Mouse (Mus musculus) heart, embryonic 14.5 days (tissue): Measurements from ENCODE around the gene Hexim2. TPM values are rescaled to one million over a fixed set of nuclear protein-coding genes. Genes with fewer than 3 reads are reported as not detected.

Experiments used
- ATAC-seq: fragments of 200-750 bp; cut with Nextera tagmentation; 2 replicates; pipeline ENCODE4 v1.8.0; 2017; ENCODE audit warnings: low read depth, moderate TSS enrichment; ENCODE audit not compliant: insufficient number of reproducible peaks, insufficient read depth, low FRiP score
- H3K27ac ChIP-seq, 2 experiments: fragments of 200-500 bp in 1 of 2; fragments of 300-500 bp in 1 of 2; sonication (generic) in 1 of 2; replicated peaks in 1 of 2; 2 replicates each; pipeline ENCODE4 v1.5.1; 2012 to 2014; ENCODE audit warnings: low read depth in 2 of 2, low read length in 2 of 2, control low read depth in 1 of 2, mild to moderate bottlenecking in 1 of 2, mixed read lengths in 1 of 2; ENCODE audit not compliant: control insufficient read depth in 1 of 2, insufficient read depth in 1 of 2
- H3K27me3 ChIP-seq: fragments of 300-500 bp; sonication (generic); 2 replicates; pipeline ENCODE4 v1.6.1; 2014; ENCODE audit warnings: mild to moderate bottlenecking, low read length, control low read depth; ENCODE audit not compliant: control insufficient read depth, insufficient read depth
- H3K36me3 ChIP-seq: fragments of 300-500 bp; sonication (generic); 2 replicates; pipeline ENCODE4 v1.6.1; 2014; ENCODE audit warnings: mild to moderate bottlenecking, control low read depth, low read length, mixed read lengths; ENCODE audit not compliant: control insufficient read depth, insufficient read depth
- H3K4me1 ChIP-seq, 2 experiments: fragments of 200-500 bp in 1 of 2; fragments of 300-500 bp in 1 of 2; sonication (generic) in 1 of 2; 2 replicates each; pipeline ENCODE4 v1.6.1; 2012 to 2014; ENCODE audit warnings: low read length in 2 of 2, control low read depth in 1 of 2, mixed read lengths in 1 of 2; ENCODE audit not compliant: control insufficient read depth in 2 of 2, insufficient read depth in 2 of 2
- H3K4me2 ChIP-seq: fragments of 300-500 bp; sonication (generic); 2 replicates; pipeline ENCODE4 v1.6.1; 2014; ENCODE audit warnings: mild to moderate bottlenecking, low read length
- H3K4me3 ChIP-seq, 2 experiments: fragments of 200-500 bp in 1 of 2; fragments of 300-500 bp in 1 of 2; sonication (generic) in 1 of 2; 2 replicates each; pipeline ENCODE4 v1.5.1; 2012 to 2014; ENCODE audit warnings: low read length in 2 of 2, mild to moderate bottlenecking in 2 of 2, control low read depth in 1 of 2, low read depth in 1 of 2, moderate library complexity in 1 of 2; ENCODE audit not compliant: control insufficient read depth in 1 of 2, insufficient read depth in 1 of 2
- H3K9ac ChIP-seq: fragments of 300-500 bp; sonication (generic); 2 replicates; pipeline ENCODE4 v1.6.1; 2014; ENCODE audit warnings: mild to moderate bottlenecking, low read length
- H3K9me3 ChIP-seq: fragments of 300-500 bp; sonication (generic); 2 replicates; pipeline ENCODE4 v1.6.1; 2016; ENCODE audit warnings: low read length, control low read depth; ENCODE audit not compliant: control insufficient read depth
- WGBS: fragments of 180-500 bp; shearing (Covaris S2); extraction: QIAGEN DNeasy Blood & Tissue Kit; methylation state at CpG from one replicate; pipeline ENCODE4 v1.1.7; 2014; 5-methylcytosine and 5-hydroxymethylcytosine counted together
- polyA plus RNA-seq: library from polyadenylated mRNA; unstranded; fragments of >200 nt; fragmentation: Nextera tagmentation; extraction: Ambion mirVana; gene quantifications from 2 replicates; pipeline ENCODE4 v1.2.1, GENCODE M21; 2014

Hexim2 gene
- polyA plus RNA-seq, 1 experiment from 2014 or later, result 4.1 TPM

GRCm38 (mm10) chr11:103144309-103145285 is 12.4 kb downstream of the Hexim2 start:
- Histone ChIP-seq H3K36me3 (0 out of 2 replicates have a peak, but pooled peaks cover 5% of the 10 kb centered on the region), H3K27me3 (no peaks in the 10 kb centered on the region), H3K27ac (peak overlapping the region in 1 of 2 experiments; percentile 1; a peak in 1 of 4 replicates), H3K9me3 (no peaks in the 10 kb centered on the region), H3K4me3 (no peak overlapping the region), H3K4me1 (peaks cover 35 to 41% of the 10 kb centered on the region in 2 experiments), H3K4me2 (no peak overlapping the region), H3K9ac (no peak overlapping the region)
- WGBS, result 38% methylated on average over 12 of the region's 12 CpGs
- no peak for ATAC-seq

- no peak for ATAC-seq
- Histone ChIP-seq H3K4me2 (no peak overlapping the region), H3K27me3 (no peaks in the 10 kb centered on the region), H3K36me3 (no peaks in the 10 kb centered on the region), H3K9me3 (no peaks in the 10 kb centered on the region), H3K9ac (no peak overlapping the region), H3K4me1 (peaks cover 25 to 29% of the 10 kb centered on the region in 2 experiments), H3K4me3 (no peak overlapping the region), H3K27ac (no peak overlapping the region)
- 82% methylated on average over 4 of the region's 4 CpGs for WGBS
Measured at GRCm38 (mm10) chr11:103146386-103146785, 14.2 kb downstream of the Hexim2 start.

DNA sequence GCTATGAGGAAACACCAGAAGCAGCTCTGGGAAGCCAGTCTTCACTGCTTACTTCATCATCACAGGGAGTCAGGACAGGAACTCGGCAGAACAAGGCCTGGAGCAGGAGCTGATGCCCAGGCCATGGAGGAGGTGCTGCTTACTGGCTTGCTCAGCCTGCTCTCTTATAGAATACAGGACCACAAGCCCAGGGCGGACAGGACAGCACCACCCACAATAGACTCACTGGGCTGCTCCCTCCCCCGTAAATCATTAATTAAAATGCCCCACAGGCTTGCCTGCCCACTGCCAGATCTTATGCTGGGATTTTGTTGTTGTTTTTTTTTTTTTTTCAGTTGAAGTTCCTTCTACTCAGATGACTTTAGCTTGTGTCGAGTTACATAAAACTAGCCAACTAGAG is 15.5 kb downstream of the Hexim2 start:
- WGBS, result 73% methylated on average over 4 of the region's 4 CpGs
- Histone ChIP-seq H3K27me3 (no peaks in the 10 kb centered on the region), H3K9ac (no peak overlapping the region), H3K9me3 (no peaks in the 10 kb centered on the region), H3K4me1 (peaks cover 11 to 15% of the 10 kb centered on the region in 2 experiments), H3K36me3 (no peaks in the 10 kb centered on the region), H3K4me2 (no peak overlapping the region), H3K4me3 (no peak overlapping the region), H3K27ac (peak overlapping the region in 1 of 2 experiments; percentile 1; a peak in 1 of 4 replicates)
- no peak for ATAC-seq

GRCm38 (mm10) chr11:103149771-103150170 is 17.5 kb downstream of the Hexim2 start:
- WGBS, result 88% methylated on average over 4 of the region's 4 CpGs
- Histone ChIP-seq H3K4me1 (peaks cover 2 to 4% of the 10 kb centered on the region in 2 experiments; a peak in 3 of 4 replicates), H3K9me3 (no peaks in the 10 kb centered on the region), H3K4me3 (no peak overlapping the region), H3K9ac (no peak overlapping the region), H3K27ac (no peak overlapping the region), H3K4me2 (no peak overlapping the region), H3K36me3 (no peaks in the 10 kb centered on the region), H3K27me3 (no peaks in the 10 kb centered on the region)
- ATAC-seq, result no peak

- peak overlapping the region; percentile 32 to 37 for H3K4me3 ChIP-seq
- peaks cover 6 to 10% of the 10 kb centered on the region in 2 experiments; a peak in 2 of 4 replicates for H3K4me1 ChIP-seq
- peak overlapping the region in 1 of 2 experiments; percentile 53; a peak in 2 of 4 replicates for H3K27ac ChIP-seq
- H3K36me3 ChIP-seq, result no peaks in the 10 kb centered on the region
- H3K9ac ChIP-seq, result peak overlapping the region; percentile 60
- peak overlapping the region; percentile 71 for H3K4me2 ChIP-seq
- 1% methylated on average over 25 of the region's 25 CpGs for WGBS
- ATAC-seq, result peak; percentile 92
- no peaks in the 10 kb centered on the region for H3K9me3 ChIP-seq
- H3K27me3 ChIP-seq, result no peaks in the 10 kb centered on the region
Measured at GRCm38 (mm10) chr11:103158621-103159478, 26.6 kb downstream of the Hexim2 start.

DNA sequence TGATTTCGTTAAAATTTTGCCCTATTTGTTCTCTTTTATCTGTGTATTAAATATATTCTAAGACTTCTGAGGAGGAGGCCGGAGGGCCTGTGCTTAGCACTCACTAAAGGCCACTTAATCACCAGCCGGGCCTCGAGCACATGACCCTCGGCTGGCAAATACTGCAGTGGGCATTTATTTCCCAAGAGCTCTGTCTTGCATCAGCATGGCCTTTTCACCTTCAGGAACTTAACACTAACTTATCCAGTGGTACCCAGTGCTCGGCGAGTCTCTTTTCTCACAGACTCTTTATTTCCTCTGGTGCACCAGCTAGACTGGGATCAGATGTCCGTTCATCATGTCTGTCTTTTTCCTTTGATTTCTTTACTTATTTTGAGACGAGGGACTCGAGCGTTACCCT is 28.5 kb downstream of the Hexim2 start:
- no peak overlapping the region for H3K4me3 ChIP-seq
- no peak overlapping the region for H3K27ac ChIP-seq
- H3K9ac ChIP-seq, result no peak overlapping the region
- ATAC-seq, result no peak
- no peaks in the 10 kb centered on the region for H3K9me3 ChIP-seq
- peaks cover 8 to 13% of the 10 kb centered on the region in 2 experiments; a peak in 3 of 4 replicates for H3K4me1 ChIP-seq
- H3K4me2 ChIP-seq, result no peak overlapping the region
- 87% methylated on average over 11 of the region's 11 CpGs for WGBS
- no peaks in the 10 kb centered on the region for H3K36me3 ChIP-seq
- no peaks in the 10 kb centered on the region for H3K27me3 ChIP-seq

- Histone ChIP-seq H3K36me3 (no peaks in the 10 kb centered on the region), H3K27me3 (no peaks in the 10 kb centered on the region), H3K27ac (no peak overlapping the region), H3K4me3 (no peak overlapping the region), H3K4me2 (no peak overlapping the region), H3K4me1 (peaks cover 8 to 13% of the 10 kb centered on the region in 2 experiments; a peak in 3 of 4 replicates), H3K9ac (no peak overlapping the region), H3K9me3 (0 out of 2 replicates have a peak, but pooled peaks cover 2% of the 10 kb centered on the region)
- ATAC-seq, result no peak
- WGBS, result 71% methylated on average over 7 of the region's 7 CpGs
Measured at GRCm38 (mm10) chr11:103161449-103161848, 29.2 kb downstream of the Hexim2 start.
